Mouse (Mus musculus) hematopoietic stem cell, adult 5-6 weeks (primary cell): ENCODE measurements around the gene Pctp. TPM values are rescaled to one million over a fixed set of nuclear protein-coding genes. Genes with fewer than 3 reads are reported as not detected.
A peak's percentile ranks its signal among the peaks of the same experiment; 100 is the strongest.

Experiments used
- ATAC-seq, 2 experiments: fragments of 125-278 bp in 1 of 2; replicated peaks in 1 of 2; 2 replicates each; pipeline ENCODE4 v1.8.0; 2016 to 2017; ENCODE audit warnings: inconsistent platforms in 2 of 2, mild to moderate bottlenecking in 2 of 2, moderate number of reproducible peaks in 2 of 2, low read depth in 1 of 2, moderate TSS enrichment in 1 of 2; ENCODE audit not compliant: low FRiP score in 2 of 2, poor library complexity in 2 of 2, severe bottlenecking in 2 of 2, insufficient read depth in 1 of 2, low TSS enrichment in 1 of 2
- total RNA-seq: library from RNA; stranded (forward); fragments of 172-1452, 232-1000 nt; gene quantifications from 2 replicates; pipeline ENCODE4 v1.2.3, GENCODE M21; 2017

The Pctp gene
- 20.0 and 30.1 TPM in 2 replicates for total RNA-seq

DNA sequence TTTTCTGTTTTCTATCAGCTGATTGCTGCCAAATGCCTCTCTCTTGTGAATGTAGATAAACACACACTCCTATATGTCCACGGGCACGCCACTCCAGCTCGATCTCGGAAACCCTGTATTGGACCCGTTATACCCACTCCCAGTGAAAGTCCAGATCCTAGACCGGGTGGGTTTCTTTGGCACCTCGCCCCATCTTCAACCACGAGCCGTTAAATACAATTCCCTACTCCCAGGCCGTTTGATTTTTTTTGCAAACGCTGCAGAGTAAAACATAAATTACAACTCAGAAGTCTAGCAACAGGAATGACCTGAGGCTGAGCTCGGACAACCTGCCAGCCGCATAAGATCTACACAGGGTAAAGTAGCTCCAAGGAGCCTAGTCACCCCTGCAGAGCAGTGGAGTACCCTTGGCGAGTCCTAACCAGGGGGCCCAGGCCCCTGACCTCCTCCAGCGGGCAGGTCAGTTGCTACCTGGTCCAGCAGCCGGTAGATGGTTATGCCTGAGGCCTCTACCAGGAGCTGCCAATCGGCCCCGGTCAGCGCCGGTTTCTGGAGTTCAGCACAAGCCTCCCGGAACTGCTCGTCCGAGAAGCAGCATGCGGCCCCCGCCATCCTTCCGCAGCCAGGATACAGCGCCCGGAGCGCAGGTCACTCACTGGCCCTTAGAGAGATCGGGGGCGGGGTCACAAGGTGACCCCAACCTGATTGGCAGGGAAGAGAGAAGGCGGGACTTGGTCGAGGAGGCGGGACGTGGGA is at the start of gene Pctp:
TSS of gene Pctp (minus strand) at position 664 of the 756 bp plus-strand sequence.
- ATAC-seq: peak; percentile 96 to 97

DNA sequence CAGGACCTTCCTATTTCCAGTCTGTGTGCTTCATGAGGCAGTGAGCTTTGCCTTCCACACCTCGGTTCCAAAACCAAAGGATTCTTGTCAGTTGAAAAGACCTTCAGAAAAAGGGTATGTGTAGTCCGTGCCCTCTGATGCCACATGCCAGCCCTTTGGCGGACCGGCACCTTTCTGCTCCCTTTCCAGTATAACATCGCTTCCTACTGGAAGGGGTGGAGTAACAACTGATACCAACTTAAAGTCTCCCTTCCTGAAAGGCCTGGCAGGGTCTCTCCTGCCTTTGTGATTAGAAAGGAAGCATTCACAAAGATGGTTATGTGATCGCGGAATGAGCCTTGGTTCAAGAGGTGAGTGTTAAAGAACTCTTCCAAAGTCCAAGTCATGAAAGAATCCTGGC is 47.3 kb upstream of the Pctp start:
- ATAC-seq: no peak

DNA sequence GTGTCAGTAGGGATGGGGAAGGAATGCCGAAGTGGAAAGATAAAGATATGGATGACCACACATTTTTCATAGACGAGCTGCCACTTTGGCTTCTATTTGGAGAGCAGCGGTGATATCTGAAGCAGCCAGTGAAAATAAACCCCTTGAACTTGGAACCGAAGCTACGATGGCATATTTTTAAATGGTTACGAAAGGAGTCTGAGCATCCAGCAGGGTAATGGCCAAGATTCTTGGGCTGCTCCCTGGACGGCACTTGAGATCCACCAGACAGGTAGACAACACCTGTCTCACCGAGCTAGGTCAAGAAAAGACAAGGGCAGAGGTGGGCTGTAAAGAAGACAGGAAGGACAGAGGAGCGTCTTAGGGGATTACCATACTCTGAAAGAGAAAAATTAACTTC is 44.6 kb upstream of the Pctp start:
- ATAC-seq: no peak

DNA sequence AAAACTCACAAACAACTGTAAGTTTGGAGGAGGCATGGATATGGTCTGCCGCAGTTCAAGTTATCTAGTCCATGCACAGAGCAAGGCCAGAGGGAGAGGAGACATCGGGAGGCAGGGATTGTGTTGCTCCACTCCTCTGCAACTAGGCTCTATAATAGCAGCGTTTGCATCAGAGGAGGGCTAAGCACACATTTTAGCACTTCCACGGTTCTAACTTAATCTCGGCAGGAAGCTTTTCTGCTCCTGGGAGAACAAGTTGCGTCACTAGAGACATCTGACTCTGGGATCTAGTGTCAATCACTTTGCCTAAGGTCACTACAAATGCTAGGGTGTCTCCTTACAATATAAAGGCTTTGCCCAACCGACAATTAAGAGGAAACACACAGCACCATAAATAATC is 43.5 kb upstream of the Pctp start:
- no peak for ATAC-seq

DNA sequence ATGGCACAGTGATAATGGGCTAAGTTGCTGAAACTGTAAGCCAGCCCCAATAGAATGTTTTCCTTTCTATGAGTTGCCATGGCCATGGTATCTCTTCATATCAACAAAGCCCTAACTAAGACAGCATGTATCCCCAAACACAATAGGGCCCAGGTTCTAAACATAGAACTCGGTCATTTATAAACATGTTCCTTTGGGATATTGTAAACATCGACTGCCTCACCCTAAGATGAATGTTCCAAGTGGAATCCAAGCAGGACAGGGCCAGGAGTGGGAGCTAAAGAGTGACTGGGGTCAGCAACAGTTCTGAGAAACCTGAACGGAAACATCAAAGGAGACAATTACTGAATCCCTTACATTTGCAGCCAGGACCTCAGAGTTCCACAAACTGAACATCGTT is 41.8 kb upstream of the Pctp start:
- no peak for ATAC-seq

DNA sequence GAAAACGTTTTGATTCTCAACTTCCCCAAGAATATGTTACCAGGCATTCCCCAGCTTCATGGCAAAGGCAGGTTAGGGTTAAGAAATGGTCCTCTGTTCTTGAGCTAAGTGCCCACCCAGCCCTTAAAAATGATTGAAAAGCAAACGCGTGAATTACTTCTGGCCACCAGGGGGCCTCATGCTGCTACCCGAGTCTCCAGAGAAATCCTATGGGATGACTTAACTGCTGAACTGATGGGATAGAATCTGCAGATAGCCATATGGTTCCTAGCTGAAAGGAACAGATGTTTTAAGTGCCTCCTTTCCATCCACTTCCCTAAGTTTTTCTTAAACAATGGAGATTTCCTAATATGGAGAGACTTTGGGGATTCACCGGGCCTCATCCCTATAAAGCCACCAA is 35.3 kb upstream of the Pctp start:
- ATAC-seq: no peak

DNA sequence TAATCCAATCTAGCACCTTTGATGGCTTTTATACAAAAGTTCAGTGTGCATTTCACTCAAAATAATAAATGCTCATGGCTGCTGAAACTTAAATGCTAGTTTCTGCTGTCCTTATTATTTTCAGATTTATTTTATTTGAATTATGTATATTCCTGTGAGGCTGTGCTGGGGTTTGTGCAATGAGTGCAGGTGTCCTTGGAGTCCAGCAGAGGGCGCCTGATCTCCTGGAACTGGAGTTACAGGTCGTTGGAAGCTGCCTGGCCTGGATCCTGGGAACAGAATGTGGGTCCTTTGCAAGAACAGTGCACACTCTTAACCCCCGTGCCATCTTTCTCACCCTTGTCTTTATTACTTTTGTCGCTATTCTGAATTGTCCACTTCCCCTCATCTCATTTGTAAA is 33.7 kb upstream of the Pctp start:
- ATAC-seq: no peak

- no peak for ATAC-seq
Measured at GRCm38 (mm10) chr11:90035532-90035931, 32.8 kb upstream of the Pctp start.

- ATAC-seq: no peak
Measured at GRCm38 (mm10) chr11:90034646-90035045, 32.0 kb upstream of the Pctp start.

GRCm38 (mm10) chr11:90033442-90033841 is 30.7 kb upstream of the Pctp start:
- ATAC-seq: no peak

GRCm38 (mm10) chr11:90032807-90033206 is 30.1 kb upstream of the Pctp start:
- ATAC-seq: no peak

GRCm38 (mm10) chr11:90031076-90031475 is 28.4 kb upstream of the Pctp start:
- ATAC-seq: no peak

DNA sequence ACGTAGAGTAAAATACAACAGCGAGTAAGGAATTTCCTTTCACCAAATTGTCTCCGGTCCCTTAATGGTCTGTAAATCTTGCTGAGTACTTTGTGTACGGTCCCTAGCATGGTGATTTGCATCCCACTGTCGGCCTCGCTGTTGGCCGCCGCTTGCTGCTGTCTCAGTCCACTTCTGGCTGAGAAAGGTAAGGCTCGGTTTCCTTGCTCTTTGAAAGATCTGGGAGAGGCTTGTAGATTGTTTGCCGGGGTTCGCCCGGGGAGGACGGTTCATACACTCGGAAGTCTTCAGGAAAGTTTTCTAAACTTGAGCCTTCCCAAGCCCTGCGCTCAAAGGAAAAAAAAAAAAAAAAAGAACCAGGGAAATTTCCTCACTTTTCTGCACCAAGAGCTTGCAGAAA is 27.9 kb upstream of the Pctp start:
- peak; percentile 37 to 57; a peak in 2 of 4 replicates for ATAC-seq

DNA sequence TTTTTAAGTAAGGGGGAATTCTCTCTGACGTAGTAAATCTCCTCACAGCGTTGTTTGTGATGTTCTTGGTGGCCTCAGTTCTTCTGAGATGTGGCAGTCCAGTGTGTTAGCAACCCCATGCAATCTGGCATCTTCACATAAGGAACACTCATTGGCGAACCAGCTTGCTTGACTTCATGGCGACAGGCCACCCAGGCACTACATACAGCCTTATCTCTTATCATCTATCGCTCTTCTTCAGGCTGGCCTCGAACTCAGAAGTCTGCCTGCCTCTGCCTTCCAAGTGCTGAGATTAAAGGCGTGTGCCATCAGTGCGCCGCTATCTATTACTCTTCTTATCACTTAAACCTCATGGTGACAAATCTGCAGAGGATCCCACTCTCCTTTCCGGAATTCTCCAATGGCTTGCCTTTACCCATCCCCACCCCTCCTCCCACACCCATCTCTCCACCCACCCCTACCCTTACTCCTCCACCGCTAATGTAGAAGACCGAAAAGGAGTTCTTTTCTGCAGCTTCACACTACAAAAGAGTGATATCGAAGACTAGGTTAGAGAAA is 27.2 kb upstream of the Pctp start, which contains the start of gene Tmem100:
TSS of gene Tmem100 (plus strand) at position 508 of the 558 bp plus-strand sequence.
- ATAC-seq: peak in 1 of 2 experiments; percentile 7; a peak in 1 of 4 replicates

- ATAC-seq: peak; percentile 79 to 84
Measured at GRCm38 (mm10) chr11:90029354-90029753, 26.7 kb upstream of the Pctp start.

GRCm38 (mm10) chr11:90028746-90029145 is 26.1 kb upstream of the Pctp start:
- ATAC-seq: no peak

DNA sequence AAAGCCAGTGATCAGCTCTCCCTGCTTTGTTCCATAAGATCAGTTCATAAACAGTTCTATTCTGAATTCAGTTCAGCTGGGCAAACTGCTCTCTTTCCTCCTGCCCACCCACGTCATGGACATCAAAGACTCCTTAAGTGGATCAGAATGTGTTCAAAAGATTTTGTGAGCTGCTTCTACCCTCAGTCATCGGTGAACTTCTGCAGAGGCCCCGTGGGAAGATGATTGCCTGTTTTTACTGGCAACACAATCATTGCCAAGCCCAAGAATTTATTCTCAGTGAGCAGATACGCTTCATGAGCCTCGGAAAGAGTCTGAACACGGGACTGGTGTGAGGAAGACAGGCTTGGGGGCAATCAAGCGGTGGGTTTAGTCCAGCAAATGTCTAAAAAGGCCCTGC is 24.5 kb upstream of the Pctp start:
- no peak for ATAC-seq

GRCm38 (mm10) chr11:90026802-90027174 is 24.1 kb upstream of the Pctp start:
- no peak for ATAC-seq
